Mouse (Mus musculus): ENCODE results near the gene Dock2. TPM values are rescaled to one million over a fixed set of nuclear protein-coding genes. Genes with fewer than 3 reads are reported as not detected.

Dock2 gene
- polyA plus RNA-seq, 1 experiment: 0.01 TPM

- no peaks in the 10 kb centered on the region for H3K36me3 ChIP-seq (ENCODE audit: control insufficient read depth)
- no peak overlapping the region for H3K4me3 ChIP-seq (replicated peaks)
- H3K27me3 ChIP-seq (ENCODE audit: control insufficient read depth): no peaks in the 10 kb centered on the region
- no peaks in the 10 kb centered on the region for H3K9me3 ChIP-seq (ENCODE audit: control insufficient read depth, low read length)
- H3K4me1 ChIP-seq (ENCODE audit: control insufficient read depth): no peaks in the 10 kb centered on the region
- TF ChIP-seq TAL1 (IDR thresholded peaks at IDR 0.05; ENCODE audit: low read length) (no peak), GATA1 (IDR thresholded peaks at IDR 0.05; ENCODE audit: low read length) (no peak)
Measured at GRCm38 (mm10) chr11:34492223-34492622, 291.5 kb downstream of the Dock2 start.

- H3K4me1 ChIP-seq (ENCODE audit: control insufficient read depth): no peaks in the 10 kb centered on the region
- H3K9me3 ChIP-seq (ENCODE audit: control insufficient read depth, low read length): no peaks in the 10 kb centered on the region
- H3K27me3 ChIP-seq (ENCODE audit: control insufficient read depth): no peaks in the 10 kb centered on the region
- no peaks in the 10 kb centered on the region for H3K36me3 ChIP-seq (ENCODE audit: control insufficient read depth)
- no peak for TF ChIP-seq TAL1 (IDR thresholded peaks at IDR 0.05; ENCODE audit: low read length)
- no peak for TF ChIP-seq GATA1 (IDR thresholded peaks at IDR 0.05; ENCODE audit: low read length)
- H3K4me3 ChIP-seq (replicated peaks): no peak overlapping the region
Measured at GRCm38 (mm10) chr11:34489548-34489947, 294.1 kb downstream of the Dock2 start.

GRCm38 (mm10) chr11:34479301-34479700 lies 304.4 kb downstream of the Dock2 start:
- Histone ChIP-seq H3K27me3 (ENCODE audit: control insufficient read depth) (no peaks in the 10 kb centered on the region), H3K36me3 (ENCODE audit: control insufficient read depth) (no peaks in the 10 kb centered on the region), H3K4me1 (ENCODE audit: control insufficient read depth) (no peaks in the 10 kb centered on the region), H3K4me3 (replicated peaks) (no peak overlapping the region), H3K9me3 (ENCODE audit: control insufficient read depth, low read length) (no peaks in the 10 kb centered on the region)
- no peak for TF ChIP-seq TAL1 (IDR thresholded peaks at IDR 0.05; ENCODE audit: low read length)
- TF ChIP-seq GATA1 (IDR thresholded peaks at IDR 0.05; ENCODE audit: low read length): no peak

GRCm38 (mm10) chr11:34469792-34470191 lies 313.9 kb downstream of the Dock2 start:
- Histone ChIP-seq H3K9me3 (ENCODE audit: control insufficient read depth, low read length) (no peaks in the 10 kb centered on the region), H3K4me3 (replicated peaks) (no peak overlapping the region), H3K4me1 (ENCODE audit: control insufficient read depth) (no peaks in the 10 kb centered on the region), H3K36me3 (ENCODE audit: control insufficient read depth) (no peaks in the 10 kb centered on the region), H3K27me3 (ENCODE audit: control insufficient read depth) (no peaks in the 10 kb centered on the region)
- TF ChIP-seq TAL1 (IDR thresholded peaks at IDR 0.05; ENCODE audit: low read length) (no peak), GATA1 (IDR thresholded peaks at IDR 0.05; ENCODE audit: low read length) (no peak)

GRCm38 (mm10) chr11:34468571-34468970 lies 315.1 kb downstream of the Dock2 start:
- TF ChIP-seq TAL1 (IDR thresholded peaks at IDR 0.05; ENCODE audit: low read length): no peak
- no peak for TF ChIP-seq GATA1 (IDR thresholded peaks at IDR 0.05; ENCODE audit: low read length)
- Histone ChIP-seq H3K4me3 (replicated peaks) (no peak overlapping the region), H3K9me3 (ENCODE audit: control insufficient read depth, low read length) (no peaks in the 10 kb centered on the region), H3K27me3 (ENCODE audit: control insufficient read depth) (no peaks in the 10 kb centered on the region), H3K36me3 (ENCODE audit: control insufficient read depth) (no peaks in the 10 kb centered on the region), H3K4me1 (ENCODE audit: control insufficient read depth) (no peaks in the 10 kb centered on the region)

- Histone ChIP-seq H3K9me3 (ENCODE audit: control insufficient read depth, low read length) (no peaks in the 10 kb centered on the region), H3K4me3 (replicated peaks) (no peak overlapping the region), H3K4me1 (ENCODE audit: control insufficient read depth) (no peaks in the 10 kb centered on the region), H3K36me3 (ENCODE audit: control insufficient read depth) (no peaks in the 10 kb centered on the region), H3K27me3 (ENCODE audit: control insufficient read depth) (no peaks in the 10 kb centered on the region)
- TF ChIP-seq GATA1 (IDR thresholded peaks at IDR 0.05; ENCODE audit: low read length) (no peak), TAL1 (IDR thresholded peaks at IDR 0.05; ENCODE audit: low read length) (no peak)
Measured at GRCm38 (mm10) chr11:34467056-34467455, 316.6 kb downstream of the Dock2 start.

GRCm38 (mm10) chr11:34449944-34450343 lies 333.7 kb downstream of the Dock2 start:
- Histone ChIP-seq H3K36me3 (ENCODE audit: control insufficient read depth) (no peaks in the 10 kb centered on the region), H3K27me3 (ENCODE audit: control insufficient read depth) (no peaks in the 10 kb centered on the region), H3K4me1 (ENCODE audit: control insufficient read depth) (no peaks in the 10 kb centered on the region), H3K4me3 (replicated peaks) (no peak overlapping the region), H3K9me3 (ENCODE audit: control insufficient read depth, low read length) (no peaks in the 10 kb centered on the region)
- no peak for TF ChIP-seq TAL1 (IDR thresholded peaks at IDR 0.05; ENCODE audit: low read length)
- no peak for TF ChIP-seq GATA1 (IDR thresholded peaks at IDR 0.05; ENCODE audit: low read length)

GRCm38 (mm10) chr11:34447891-34448290 lies 335.8 kb downstream of the Dock2 start:
- H3K36me3 ChIP-seq (ENCODE audit: control insufficient read depth): no peaks in the 10 kb centered on the region
- H3K9me3 ChIP-seq (ENCODE audit: control insufficient read depth, low read length): no peaks in the 10 kb centered on the region
- H3K27me3 ChIP-seq (ENCODE audit: control insufficient read depth): no peaks in the 10 kb centered on the region
- H3K4me3 ChIP-seq (replicated peaks): no peak overlapping the region
- H3K4me1 ChIP-seq (ENCODE audit: control insufficient read depth): no peaks in the 10 kb centered on the region
- TF ChIP-seq GATA1 (IDR thresholded peaks at IDR 0.05; ENCODE audit: low read length) (no peak), TAL1 (IDR thresholded peaks at IDR 0.05; ENCODE audit: low read length) (no peak)

- no peak for TF ChIP-seq GATA1 (IDR thresholded peaks at IDR 0.05; ENCODE audit: low read length)
- no peak for TF ChIP-seq TAL1 (IDR thresholded peaks at IDR 0.05; ENCODE audit: low read length)
- Histone ChIP-seq H3K36me3 (ENCODE audit: control insufficient read depth) (no peaks in the 10 kb centered on the region), H3K27me3 (ENCODE audit: control insufficient read depth) (no peaks in the 10 kb centered on the region), H3K9me3 (ENCODE audit: control insufficient read depth, low read length) (no peaks in the 10 kb centered on the region), H3K4me3 (replicated peaks) (no peak overlapping the region), H3K4me1 (ENCODE audit: control insufficient read depth) (no peaks in the 10 kb centered on the region)
Measured at GRCm38 (mm10) chr11:34438429-34438828, 345.3 kb downstream of the Dock2 start.

GRCm38 (mm10) chr11:34437446-34437845 lies 346.2 kb downstream of the Dock2 start:
- no peak overlapping the region for H3K4me3 ChIP-seq (replicated peaks)
- no peaks in the 10 kb centered on the region for H3K4me1 ChIP-seq (ENCODE audit: control insufficient read depth)
- no peaks in the 10 kb centered on the region for H3K27me3 ChIP-seq (ENCODE audit: control insufficient read depth)
- TF ChIP-seq GATA1 (IDR thresholded peaks at IDR 0.05; ENCODE audit: low read length): no peak
- TF ChIP-seq TAL1 (IDR thresholded peaks at IDR 0.05; ENCODE audit: low read length): no peak
- no peaks in the 10 kb centered on the region for H3K9me3 ChIP-seq (ENCODE audit: control insufficient read depth, low read length)
- H3K36me3 ChIP-seq (ENCODE audit: control insufficient read depth): no peaks in the 10 kb centered on the region
